Mouse (Mus musculus): ENCODE measurements around the gene Tie1.

GRCm38 (mm10) chr4:118533156-118533555 is 43.3 kb upstream of the Tie1 start:
- TF ChIP-seq CTCF (IDR thresholded peaks at IDR 0.05; ENCODE audit: borderline replicate concordance, insufficient read depth, low read depth, low read length) (no peak), POLR2A (IDR thresholded peaks at IDR 0.05; ENCODE audit: borderline replicate concordance, insufficient read depth, low read length) (no peak)

All from cerebellum, adult 2 months (tissue).